Mouse (Mus musculus) thymus, postnatal 10 days (tissue): ENCODE data around the gene Nudt4.

Experiments
- DNase-seq, 2 experiments: peaks; one replicate each; pipeline ENCODE4 v3.0.0; 2021; ENCODE audit warnings: low spot score in 2 of 2

Gene Nudt4

DNA sequence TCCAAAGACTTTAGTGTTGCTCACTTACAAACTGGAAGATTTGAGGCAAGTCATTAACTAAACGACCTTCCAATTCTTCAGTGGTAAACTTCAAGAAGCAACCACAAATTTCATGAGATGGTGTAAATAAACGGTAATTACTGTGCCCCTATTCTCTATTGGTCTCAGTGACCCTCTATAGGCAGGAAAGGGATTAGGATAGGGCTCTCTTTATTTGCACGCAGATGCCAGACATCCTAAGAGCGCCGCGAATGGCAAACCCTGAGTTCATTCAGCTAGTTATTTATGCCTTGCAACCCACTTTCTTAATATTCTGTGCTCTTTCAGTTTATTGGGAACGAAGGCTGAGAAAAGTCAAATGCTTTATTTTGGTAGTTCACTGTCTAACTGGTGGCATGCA lies 62.9 kb downstream of the Nudt4 start:
- no peak for DNase-seq
